Mouse (Mus musculus) CD8-positive naive resting alpha-beta T cell, adult 2 months (primary cell): Measurements from ENCODE around the gene Zfp746.

Source experiments
- DNase-seq, 2 experiments: peaks; one replicate each; pipeline ENCODE4 v3.0.0; 2022; ENCODE audit warnings: low read depth in 2 of 2, low spot score in 2 of 2

Gene Zfp746

GRCm38 (mm10) chr6:48047450-48048351 is 38.7 kb downstream of the Zfp746 start:
- peak in 1 of 2 experiments; percentile 16 for DNase-seq

GRCm38 (mm10) chr6:48047114-48047449 is 39.3 kb downstream of the Zfp746 start:
- DNase-seq: peak in 1 of 2 experiments; percentile 13

- DNase-seq: no peak
Observed at GRCm38 (mm10) chr6:48032661-48033060, 53.7 kb downstream of the Zfp746 start.

- DNase-seq: no peak
Observed at GRCm38 (mm10) chr6:48025905-48026660, 60.3 kb downstream of the Zfp746 start.

GRCm38 (mm10) chr6:48024994-48025345 is 61.4 kb downstream of the Zfp746 start:
- no peak for DNase-seq

GRCm38 (mm10) chr6:48024330-48024993 is 61.9 kb downstream of the Zfp746 start:
- DNase-seq: no peak

- DNase-seq: no peak
Observed at GRCm38 (mm10) chr6:48022672-48023071, 63.7 kb downstream of the Zfp746 start.

GRCm38 (mm10) chr6:48021678-48022077 is 64.7 kb downstream of the Zfp746 start:
- no peak for DNase-seq

GRCm38 (mm10) chr6:48020006-48020405 is 66.4 kb downstream of the Zfp746 start:
- DNase-seq: no peak

- DNase-seq: no peak
Observed at GRCm38 (mm10) chr6:48016841-48017240, 69.6 kb downstream of the Zfp746 start.

GRCm38 (mm10) chr6:48016090-48016521 is 70.3 kb downstream of the Zfp746 start:
- peak; percentile 64 for DNase-seq
